Mouse (Mus musculus) left cerebral cortex, postnatal 25 days (tissue): ENCODE measurements at regions not wholly inside any gene's neighbourhood (a gene's known extent, or its start where the extent isn't known, plus 50 kb on each side); places are given as distances from the start of the nearest gene placed in this dataset.

Source experiments
- DNase-seq, 2 experiments: peaks; one replicate each; pipeline ENCODE4 v3.0.0; 2022; ENCODE audit warnings: low spot score in 2 of 2, mixed read lengths in 1 of 2
- intact Hi-C: fragments of 180-260 bp; cut with DNase I; formaldehyde crosslinking; loops from one replicate; pipeline ENCODE4 v1.15.1; 2025

- DNase-seq, result peak; percentile 2 to 17
- intact Hi-C loops, result no loop called here
Measured at GRCm38 (mm10) chr2:170945401-170946105, 213.9 kb downstream of the Dok5 start.

- intact Hi-C loops, result no loop called here
- DNase-seq, result peak in 1 of 2 experiments; percentile 2
Measured at GRCm38 (mm10) chr2:170946106-170946657, 214.6 kb downstream of the Dok5 start.

GRCm38 (mm10) chr2:170947236-170947635 is 215.6 kb downstream of the Dok5 start:
- intact Hi-C loops, result no loop called here
- DNase-seq, result no peak

- no peak for DNase-seq
- intact Hi-C loops, result no loop called here
Measured at GRCm38 (mm10) chr2:170954626-170955025, 223.0 kb downstream of the Dok5 start.

- intact Hi-C loops, result no loop called here
- DNase-seq, result no peak
Measured at GRCm38 (mm10) chr2:170956766-170957165, 225.2 kb downstream of the Dok5 start.

DNA sequence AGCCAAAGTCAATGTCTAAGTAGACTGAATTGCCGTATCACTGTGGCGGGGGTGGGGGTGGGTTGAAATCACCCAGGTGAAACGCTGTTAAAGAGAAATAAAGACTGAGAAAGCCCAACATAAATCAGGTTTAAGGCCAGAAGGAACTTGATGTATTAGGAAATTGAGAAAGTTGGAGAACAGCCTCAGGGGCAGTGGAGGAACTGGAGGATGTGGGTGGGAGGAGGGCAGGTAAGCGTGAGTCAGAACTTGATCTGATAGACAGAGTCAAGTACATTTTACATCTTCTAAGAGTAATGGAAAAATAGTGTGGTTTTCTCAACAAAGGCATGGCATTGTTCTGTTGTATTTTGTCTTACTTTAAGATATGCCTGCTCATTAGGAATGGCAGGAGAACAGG is 228.8 kb downstream of the Dok5 start:
- no peak for DNase-seq
- intact Hi-C loops, result no loop called here

DNA sequence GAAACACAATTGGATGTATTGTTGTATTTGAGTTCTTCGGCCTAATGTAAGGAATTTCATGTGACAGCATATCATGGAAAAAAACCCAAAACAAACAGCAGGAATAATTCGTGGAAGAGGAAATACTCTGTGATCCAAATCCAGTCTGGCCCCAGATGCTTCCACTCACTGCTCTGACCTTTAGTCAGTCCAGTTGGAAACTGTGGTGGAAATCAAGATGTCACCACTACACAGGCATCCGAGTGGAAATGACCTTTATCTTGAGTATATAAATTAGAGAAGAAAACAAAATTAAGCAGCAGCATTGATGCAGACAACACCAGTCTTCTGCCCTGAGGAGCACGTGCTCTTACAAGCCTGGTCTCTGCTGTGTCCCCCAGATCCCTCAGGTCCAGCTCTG is 230.9 kb downstream of the Dok5 start:
- intact Hi-C loops, result no loop called here
- DNase-seq, result no peak

DNA sequence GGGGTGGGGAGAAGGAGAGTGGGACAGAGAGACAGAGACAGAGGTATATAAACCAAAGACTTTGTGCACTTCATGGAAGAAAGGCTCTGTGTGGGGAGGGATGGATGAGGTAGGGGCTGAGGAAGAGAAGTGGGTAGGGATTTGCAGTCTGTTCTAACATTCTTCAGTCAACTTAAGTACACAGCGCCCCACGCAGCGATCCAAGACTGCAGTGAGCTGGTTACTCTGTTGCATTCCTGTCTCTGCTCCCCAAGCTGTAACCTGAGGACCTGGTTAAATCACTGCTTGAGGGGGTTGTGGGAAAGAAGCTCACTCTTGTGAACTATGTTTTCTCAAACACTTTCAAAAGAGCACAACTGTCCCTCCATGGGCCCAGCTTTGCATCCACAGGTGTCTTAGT is 237.8 kb downstream of the Dok5 start:
- intact Hi-C loops, result no loop called here
- no peak for DNase-seq

DNA sequence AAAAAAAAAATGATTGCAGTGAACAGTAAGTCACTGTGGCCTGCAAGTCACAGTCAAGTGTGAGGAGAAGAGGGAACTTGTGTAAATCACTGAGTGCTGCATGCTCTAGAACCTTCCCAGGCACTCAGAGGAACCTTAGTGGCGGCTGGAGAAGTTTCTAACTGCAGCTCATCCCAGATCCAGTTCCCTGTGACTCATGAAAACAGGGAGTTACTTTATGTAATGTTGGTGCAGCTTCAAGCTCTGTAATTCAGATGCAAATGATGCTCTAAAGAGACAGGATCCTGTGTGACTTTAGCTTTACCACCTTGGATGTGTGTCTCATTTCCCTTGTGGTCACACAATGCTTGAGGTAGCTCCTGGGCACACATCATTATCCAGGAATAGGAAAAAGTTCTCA is 253.8 kb downstream of the Dok5 start:
- intact Hi-C loops, result no loop called here
- DNase-seq, result peak in 1 of 2 experiments; percentile 47

GRCm38 (mm10) chr2:170998378-170998777 is 266.8 kb downstream of the Dok5 start:
- DNase-seq, result peak in 1 of 2 experiments; percentile 9
- intact Hi-C loops, result no loop called here

GRCm38 (mm10) chr2:171000165-171000564 is 268.6 kb downstream of the Dok5 start:
- DNase-seq, result no peak
- intact Hi-C loops, result no loop called here

DNA sequence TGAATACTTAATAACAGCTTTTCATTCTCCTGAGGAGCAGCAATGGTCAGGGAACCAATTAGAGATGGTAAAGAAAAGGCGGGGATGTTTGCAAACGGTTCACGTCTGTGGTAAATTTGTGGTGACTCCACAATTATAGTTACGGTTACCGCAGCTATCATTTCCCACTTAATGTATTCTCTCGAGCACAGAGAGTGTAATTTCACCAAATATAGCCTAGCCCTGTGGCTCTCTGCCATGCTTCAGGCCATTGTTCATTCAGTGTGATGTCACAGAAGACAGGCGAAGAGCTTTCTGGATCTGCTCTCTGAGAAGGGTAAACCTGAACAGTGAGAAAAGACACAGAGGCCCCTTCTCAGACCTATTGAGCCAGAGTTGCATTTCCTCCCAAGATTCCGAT is 296.9 kb downstream of the Dok5 start:
- intact Hi-C loops, result no loop called here

More for the DNA sequence above, 296.9 kb downstream of the Dok5 start:
- no peak for DNase-seq
